Mouse (Mus musculus) right cerebral cortex, postnatal 14 days (tissue): ENCODE measurements around the gene Lrrc2.

Source experiments
- DNase-seq: peaks from one replicate; pipeline ENCODE4 v3.0.0; 2022

Lrrc2 gene

DNA sequence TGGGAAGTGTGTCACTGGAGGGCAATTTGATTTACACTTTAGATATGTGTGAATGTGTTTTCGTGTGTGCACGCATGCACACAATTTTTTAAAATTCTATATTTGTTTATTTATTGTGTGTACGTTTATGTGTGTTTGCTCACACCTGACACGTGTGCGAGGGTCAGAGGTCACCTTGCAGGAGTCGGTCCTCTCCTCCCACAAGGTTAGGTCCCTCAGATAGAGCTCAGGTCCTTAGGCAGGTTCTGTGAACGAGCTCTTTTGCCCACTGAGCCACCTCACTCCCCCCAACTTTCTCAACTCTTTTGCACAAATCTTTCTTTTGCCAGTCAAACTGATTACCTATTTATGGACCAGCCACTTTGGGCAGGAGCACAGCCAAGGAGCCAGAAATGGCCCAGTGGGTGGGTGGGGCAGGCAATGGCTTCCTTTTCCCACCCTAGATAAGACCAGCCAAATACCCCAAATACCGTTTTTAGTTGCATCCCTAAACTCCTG lies 2.5 kb upstream of the Lrrc2 start:
- no peak for DNase-seq

- no peak for DNase-seq
These were observed 1.2 kb upstream of the Lrrc2 start for GRCm38 (mm10) chr9:110950109-110950508.

DNA sequence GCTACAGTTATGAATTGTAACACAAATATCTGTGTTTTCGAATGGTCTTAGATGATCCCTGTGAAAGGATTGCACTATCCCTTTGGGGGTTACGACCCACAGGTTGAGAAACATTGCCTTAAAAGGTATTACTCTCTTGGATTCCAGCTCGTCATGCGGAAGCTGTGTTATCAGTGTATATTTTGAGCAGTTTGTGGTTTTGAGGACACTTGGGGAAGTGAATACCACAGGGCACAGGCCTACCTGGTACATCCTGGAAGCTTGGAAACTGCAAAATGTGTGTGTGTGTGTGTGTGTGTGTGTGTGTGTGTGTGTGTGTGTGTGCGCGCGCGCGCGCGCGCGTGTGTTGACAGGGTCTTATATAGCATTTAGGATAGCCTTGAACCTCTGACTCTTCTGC lies 521 bp downstream of the Lrrc2 start:
- no peak for DNase-seq

DNA sequence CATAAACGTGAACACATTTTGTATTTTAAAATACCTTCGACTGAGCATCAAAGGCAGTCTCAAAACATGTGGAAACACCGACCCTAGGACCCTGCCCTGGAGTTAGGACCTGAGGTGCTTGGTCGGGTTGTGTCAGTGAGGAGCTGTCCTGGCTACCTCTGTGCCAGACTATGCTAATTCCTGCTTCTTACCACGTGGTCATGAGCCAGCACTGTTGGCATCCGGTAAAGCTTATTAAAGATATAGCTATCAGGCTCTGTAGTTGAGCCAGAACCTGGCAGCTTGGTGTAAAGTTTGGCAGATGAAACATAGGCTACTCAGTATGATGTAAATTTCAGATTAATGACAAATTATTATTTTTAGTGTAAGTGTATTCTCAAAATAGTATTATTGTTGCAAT lies 1.1 kb downstream of the Lrrc2 start:
- no peak for DNase-seq

GRCm38 (mm10) chr9:110952931-110953549 lies 1.7 kb downstream of the Lrrc2 start:
- no peak for DNase-seq

- DNase-seq = peak; percentile 80
These were observed 2.5 kb downstream of the Lrrc2 start for GRCm38 (mm10) chr9:110953550-110954461.

DNA sequence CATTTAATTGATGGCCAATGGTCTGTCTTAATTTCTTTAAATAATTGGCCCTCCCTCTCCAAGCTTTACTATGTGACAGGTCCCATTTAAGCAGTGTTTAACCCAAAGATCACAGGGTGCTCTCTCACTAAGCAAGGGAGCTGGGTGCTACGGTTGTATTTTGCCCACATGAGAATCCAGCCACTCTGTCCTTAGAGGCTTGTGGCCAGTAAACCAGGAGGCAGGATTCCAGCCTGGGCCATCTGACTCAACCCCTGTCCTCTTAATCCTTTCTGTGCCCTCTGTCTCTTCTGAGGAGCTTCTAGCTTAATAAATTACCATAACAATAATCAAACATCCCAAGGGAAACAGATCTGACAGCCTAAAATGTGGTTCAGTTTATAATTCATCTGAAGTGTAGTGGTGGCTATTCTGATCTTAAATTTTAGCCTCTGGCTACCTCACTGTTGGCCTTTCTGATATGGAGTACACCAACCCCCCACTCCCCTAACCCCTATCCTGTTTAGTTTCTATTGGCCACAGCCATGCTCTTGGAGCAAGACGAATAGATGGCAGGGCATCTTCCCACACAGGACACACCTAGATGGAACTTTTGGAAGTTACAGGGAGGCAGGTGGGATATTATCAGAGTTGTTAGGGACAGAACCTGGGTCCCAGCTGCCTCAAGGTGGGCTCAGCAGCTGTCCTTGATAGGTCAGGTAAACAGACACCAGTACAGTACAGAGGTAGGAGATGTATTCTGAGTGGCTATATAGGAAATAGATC lies 3.5 kb downstream of the Lrrc2 start:
- DNase-seq = no peak

DNA sequence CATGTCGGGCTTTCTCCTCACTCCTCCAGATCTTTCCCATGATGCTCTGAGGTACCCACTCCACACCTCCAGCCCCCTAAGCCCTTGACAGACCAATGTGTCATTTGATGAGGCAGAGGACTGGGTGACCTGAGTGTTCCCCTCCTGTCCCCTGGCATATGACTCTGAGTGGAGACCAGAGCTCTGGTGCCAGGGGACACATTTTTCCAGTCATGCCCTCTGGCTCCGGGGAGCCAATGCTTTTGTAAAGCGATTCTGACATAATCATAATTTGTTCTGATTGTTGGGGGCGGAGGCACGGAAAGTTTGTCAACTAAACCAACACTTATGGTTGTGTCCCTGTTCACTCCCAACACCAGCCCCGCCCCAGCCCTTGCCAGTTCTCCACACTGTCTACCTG lies 4.6 kb downstream of the Lrrc2 start:
- no peak for DNase-seq

DNA sequence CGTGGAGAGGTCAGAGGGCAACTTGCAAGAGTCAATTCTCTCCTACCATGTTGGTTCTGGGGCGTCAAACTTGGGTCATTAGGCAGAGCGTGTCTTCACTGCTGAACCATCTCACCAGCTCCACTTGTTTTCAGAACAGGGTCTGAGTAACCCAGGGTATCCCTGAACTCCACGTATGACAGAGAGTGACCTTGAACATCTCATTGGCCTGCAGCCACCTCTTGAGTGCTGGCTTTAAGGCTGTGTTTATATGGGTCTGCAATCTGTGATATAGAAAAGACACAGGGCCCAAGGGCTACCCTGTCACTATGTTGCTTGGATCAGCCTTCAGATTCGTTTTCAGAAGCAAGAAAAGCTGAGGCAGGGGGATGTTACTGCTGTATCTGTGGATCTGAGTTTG lies 8.3 kb downstream of the Lrrc2 start:
- no peak for DNase-seq

GRCm38 (mm10) chr9:110960230-110961149 lies 9.1 kb downstream of the Lrrc2 start:
- DNase-seq = no peak

DNA sequence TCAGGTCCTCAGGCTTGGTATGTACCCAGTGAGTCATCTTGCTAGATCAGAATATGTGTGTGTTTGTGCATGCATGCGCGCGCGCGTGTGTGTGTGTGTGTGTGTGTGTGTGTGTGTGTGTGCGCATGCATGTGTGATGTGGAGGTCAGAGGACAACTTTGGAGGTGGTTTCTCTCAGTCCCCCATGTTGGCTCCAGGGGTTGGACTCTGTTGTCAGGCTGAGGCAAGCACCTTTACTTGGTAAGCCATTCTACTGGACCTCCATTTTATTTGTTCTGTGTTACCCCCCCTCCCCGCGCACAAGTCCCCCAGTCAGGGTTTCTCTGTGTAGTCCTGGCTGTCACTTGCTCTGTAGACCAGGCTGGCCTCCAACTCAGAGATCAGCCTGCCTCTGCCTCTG lies 10.0 kb downstream of the Lrrc2 start:
- DNase-seq = no peak

- DNase-seq = no peak
These were observed 12.3 kb downstream of the Lrrc2 start for GRCm38 (mm10) chr9:110963566-110964115.

GRCm38 (mm10) chr9:110965062-110965909 lies 13.9 kb downstream of the Lrrc2 start:
- DNase-seq = no peak

DNA sequence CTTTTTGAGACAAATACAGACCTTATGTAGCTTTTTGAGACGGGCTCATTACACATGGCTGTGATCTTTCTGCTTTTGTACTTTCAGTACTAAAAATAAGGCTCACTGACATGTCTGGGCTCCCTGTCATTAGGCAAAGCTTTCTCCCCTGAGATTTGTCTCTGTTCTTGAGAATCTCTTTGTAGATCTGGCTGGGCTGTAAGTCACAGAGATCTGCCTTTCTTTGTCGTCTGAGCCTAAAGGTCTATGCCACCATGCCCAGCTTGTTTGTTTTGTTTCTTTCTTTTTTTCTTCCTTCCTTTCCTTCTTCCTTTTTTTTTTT lies 14.5 kb downstream of the Lrrc2 start:
- DNase-seq = no peak

DNA sequence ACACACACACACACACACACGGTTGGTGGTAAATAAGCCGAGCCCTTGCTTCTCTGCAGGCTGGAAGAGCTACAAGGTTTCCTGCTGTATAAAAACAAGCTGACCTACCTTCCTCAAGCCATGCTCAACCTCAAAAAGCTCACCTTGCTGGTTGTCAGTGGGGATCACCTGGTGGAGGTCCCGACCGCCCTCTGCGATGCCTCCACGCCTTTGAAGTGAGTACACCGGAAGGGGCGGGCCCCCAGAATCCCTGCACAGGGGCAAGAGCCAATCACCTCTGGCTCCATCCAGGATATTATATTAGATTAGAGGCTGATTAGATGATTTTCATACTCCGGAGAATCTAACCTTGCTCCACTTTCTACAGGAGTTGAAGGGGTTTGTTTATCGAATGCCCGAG lies 28.1 kb downstream of the Lrrc2 start:
- no peak for DNase-seq

DNA sequence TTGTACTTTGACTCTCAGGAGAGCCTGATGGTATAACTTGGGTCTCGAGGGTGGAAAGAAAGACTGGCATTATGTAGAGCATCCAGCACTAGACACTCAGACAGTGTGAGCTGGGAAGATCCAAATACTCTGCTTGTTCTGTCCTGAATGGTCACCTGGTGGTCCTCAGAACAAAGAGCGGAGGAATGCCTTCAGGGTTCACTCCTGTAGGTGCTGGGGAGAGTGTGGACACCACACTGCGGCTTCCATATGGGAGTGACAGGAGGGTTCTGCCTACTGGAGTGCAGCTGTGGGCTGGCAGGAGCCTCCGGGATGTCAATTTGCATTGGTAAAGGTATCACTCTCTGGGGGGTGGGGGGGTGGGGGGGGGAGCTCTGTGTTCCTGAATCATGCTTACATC lies 31.0 kb downstream of the Lrrc2 start:
- DNase-seq = no peak

DNA sequence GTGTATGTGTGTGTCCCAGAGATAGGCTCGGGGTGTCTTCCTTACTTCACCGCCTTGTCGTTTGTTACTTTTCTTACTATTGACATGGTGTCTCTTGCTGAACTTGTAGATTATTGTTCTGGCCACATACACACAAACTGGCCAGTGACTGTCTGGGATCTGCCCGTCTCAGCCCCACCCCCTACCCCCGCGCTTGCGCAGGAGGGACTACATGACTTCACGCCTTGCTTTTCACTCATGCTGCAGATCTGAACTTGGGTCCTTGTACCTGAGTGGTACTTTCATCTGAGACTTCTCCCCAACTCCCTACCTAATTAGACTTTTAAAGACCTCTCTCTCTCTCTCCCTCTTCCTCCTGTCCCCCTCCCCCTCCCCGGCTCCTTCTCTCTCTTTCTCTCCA lies 32.8 kb downstream of the Lrrc2 start:
- no peak for DNase-seq

GRCm38 (mm10) chr9:110985541-110985940 lies 34.2 kb downstream of the Lrrc2 start:
- DNase-seq = no peak

DNA sequence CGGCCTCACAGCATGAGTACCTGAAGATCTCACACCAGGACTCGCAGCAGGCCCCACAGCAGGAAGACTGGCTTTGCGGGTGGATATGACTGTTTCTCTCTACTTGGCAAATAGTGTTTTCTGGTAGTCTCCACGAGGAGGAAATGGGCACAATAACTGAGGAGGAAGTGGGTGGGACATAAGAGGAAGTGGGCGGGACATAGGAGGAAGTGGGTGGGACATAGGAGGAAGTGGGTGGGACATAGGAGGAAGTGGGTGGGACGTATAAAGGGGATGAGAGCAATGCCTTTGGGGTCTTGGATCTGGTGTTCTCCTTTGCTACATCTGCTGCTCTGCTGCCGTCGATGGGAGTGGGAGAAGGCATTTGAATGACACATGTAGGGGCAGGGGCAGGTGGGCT lies 34.6 kb downstream of the Lrrc2 start:
- no peak for DNase-seq

GRCm38 (mm10) chr9:110987331-110987730 lies 36.0 kb downstream of the Lrrc2 start:
- DNase-seq = no peak

DNA sequence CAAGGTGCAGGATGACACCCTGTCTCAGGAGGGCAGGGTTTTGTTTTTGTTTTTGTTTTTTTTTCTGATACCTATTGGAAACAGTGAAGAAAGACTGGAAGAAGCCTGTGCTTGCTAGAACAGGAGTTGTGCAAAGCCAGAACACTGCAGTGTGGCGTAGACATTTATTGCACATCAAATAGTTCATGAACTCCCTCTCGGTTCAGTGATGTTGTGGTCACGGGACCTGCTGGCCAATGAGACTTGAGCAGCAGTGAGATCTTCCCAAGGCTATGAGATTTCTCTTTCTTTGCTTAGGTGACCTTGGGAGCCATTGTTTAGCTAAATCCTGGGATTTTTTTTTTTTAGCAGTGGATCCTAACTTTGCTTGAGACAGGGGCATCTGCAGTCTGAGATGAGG lies 36.7 kb downstream of the Lrrc2 start:
- DNase-seq = no peak
